Mouse (Mus musculus): ENCODE measurements around the gene Nutf2. TPM values are rescaled to one million over a fixed set of nuclear protein-coding genes. Genes with fewer than 3 reads are reported as not detected.
"Not testable (repeated sequence)": the region's sequence is repeated elsewhere in the genome, so short reads cannot be mapped to it uniquely, and the experiment has no call there.

The Nutf2 gene
- 10 to 100 TPM in 15 of 26 experiments, 1 to 10 TPM in 7, not detected in 4; 3.1 to 27.1 (median 13.1) TPM for total RNA-seq (2018; cell fraction: chromatin; rRNA removed)
- total RNA-seq (2018; cell fraction: cytosol; rRNA removed) = 10 to 100 TPM; 36.2 to 66.6 (median 50.1) TPM
- 10 to 100 TPM in 15 of 26 experiments, 1 to 10 TPM in 10, not detected in 1; 4.8 to 43.3 (median 14.3) TPM for total RNA-seq (2018; cell fraction: nucleus; rRNA removed)
- 53.1 to 154 TPM (median 76.1 TPM) in 3 replicates for polyA plus RNA-seq (2018)

DNA sequence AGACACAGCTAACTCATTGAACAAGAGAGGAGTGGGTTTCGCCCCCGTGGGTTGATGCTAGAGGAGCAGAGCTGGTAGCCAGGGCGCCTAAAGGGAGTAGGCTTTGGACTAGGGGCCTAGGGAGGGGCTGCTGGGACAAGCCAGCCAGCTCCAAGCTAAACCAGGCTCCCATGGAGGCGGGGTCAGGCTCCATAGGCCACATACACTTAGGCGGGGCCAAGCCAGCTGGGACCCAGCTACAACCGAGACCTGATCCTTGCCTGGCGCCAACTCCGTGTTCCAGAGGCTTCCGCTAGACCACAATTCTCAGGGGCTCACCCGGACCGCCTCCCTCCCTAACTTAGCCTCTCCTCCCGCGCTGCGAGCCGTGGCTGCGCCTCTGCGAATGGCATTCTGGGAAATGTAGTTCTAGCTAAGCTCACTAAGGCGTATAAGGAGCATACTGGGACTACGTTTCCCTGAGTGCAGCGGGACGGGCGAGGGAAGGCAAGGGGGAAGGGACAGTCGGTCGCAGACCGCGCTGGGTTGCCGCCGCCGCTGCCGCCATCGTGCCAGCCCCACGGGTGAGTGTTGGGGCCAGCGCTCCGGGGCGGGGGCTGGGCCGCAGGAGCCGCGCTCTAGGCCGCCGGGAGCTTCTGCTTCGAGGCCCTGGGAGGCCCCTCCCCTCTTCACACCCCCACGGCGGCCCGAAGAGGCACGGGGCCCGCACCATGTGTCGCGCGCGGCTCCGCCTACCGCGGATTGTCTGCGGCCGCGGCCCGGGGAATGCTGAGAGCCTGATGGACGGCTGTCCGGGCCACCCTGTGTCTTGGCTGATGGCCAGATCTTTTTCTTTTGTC lies at the start of gene Nutf2:
Nutf2 (plus strand) TSS at position 438 of the 839 bp plus-strand sequence.
- Histone ChIP-seq H3K36me3 (ENCODE audit: inconsistent target) (no peaks in the 10 kb centered on the region), H3K27ac (peak within 1 kb of the TSS; percentile 57), H3K4me3 (ENCODE audit: inconsistent target) (peak within 1 kb of the TSS; percentile 67), H3K79me2 (ENCODE audit: inconsistent target) (peaks cover 73% of the 10 kb centered on the region)
- 1% methylated on average over 55 of the region's 59 CpGs for WGBS (ENCODE audit: missing documents)

DNA sequence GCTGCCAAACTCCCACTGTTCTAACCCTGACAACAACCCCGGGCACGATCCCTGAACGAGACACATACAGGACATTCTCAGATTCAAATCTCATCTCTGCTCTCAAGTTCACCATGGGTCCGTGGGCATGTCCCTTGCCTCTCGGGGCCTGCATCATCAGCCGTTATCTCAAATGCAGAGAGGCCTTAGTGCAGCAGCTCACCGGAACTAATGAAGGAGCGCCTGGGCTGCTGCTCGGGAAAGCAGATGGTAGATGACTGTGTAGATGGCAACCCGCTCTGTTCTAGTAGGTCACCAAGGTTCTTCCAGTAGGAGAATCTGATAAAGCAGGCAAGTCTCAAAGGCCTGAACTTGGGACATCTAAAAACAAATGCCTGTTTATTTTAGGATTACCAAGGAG lies 49.3 kb upstream of the Nutf2 start:
- Histone ChIP-seq H3K4me3 (ENCODE audit: inconsistent target) (no peak overlapping the region), H3K27ac (no peak overlapping the region)
- WGBS (ENCODE audit: missing documents) = 98% methylated on average over 10 of the region's 10 CpGs

DNA sequence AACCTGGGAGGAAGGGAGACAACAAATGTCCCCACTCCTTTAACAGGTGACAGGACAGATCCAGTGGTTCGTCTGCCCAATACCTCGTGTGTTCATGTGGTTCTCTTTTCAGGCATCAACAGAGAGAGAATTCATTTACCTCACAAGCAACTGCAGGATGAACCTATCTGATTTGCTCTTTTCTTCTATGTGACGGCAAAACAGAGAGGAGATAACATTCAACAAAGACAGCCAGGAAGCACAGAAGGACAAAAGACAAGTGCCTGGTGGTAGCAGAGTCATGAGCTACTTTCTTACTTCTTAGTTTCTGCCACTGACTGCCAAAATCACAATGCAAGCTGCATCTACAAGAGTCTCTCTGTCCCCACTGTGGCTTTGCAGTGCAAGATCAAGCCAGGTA lies 48.8 kb upstream of the Nutf2 start:
- Histone ChIP-seq H3K27ac (no peak overlapping the region), H3K4me3 (ENCODE audit: inconsistent target) (no peak overlapping the region), H3K79me2 (ENCODE audit: inconsistent target) (peaks cover 99% of the 10 kb centered on the region), H3K36me3 (ENCODE audit: inconsistent target) (no peaks in the 10 kb centered on the region)
- WGBS (ENCODE audit: missing documents) = 94% methylated on average over 3 of the region's 3 CpGs

More for the DNA sequence above, 49.3 kb upstream of the Nutf2 start:
- Histone ChIP-seq H3K36me3 (ENCODE audit: inconsistent target) (no peaks in the 10 kb centered on the region), H3K79me2 (ENCODE audit: inconsistent target) (peaks cover 99% of the 10 kb centered on the region)

DNA sequence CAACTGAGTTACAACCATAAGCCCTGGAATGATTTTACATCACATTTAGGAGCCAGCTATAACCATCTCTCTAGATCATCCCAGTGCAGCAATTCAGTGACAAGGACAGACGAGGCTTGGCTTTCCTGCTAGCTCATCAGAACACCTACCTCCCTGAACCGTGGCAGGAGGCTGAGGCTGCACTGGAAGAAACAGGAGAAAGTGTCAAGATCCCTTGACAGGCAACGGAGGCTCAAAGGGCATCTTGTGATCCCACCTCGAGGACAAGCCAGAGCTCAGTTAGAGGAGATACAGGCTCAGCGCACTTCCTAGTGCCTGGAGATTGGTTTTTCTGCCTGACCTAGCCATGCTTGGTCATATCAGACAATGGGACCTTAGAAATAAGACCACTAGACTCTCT lies 47.9 kb upstream of the Nutf2 start:
- H3K79me2 ChIP-seq (ENCODE audit: inconsistent target) = peaks cover 98% of the 10 kb centered on the region
- WGBS (ENCODE audit: missing documents) = 91% methylated on average over 5 of the region's 5 CpGs
- no peak overlapping the region for H3K4me3 ChIP-seq (ENCODE audit: inconsistent target)
- no peak overlapping the region for H3K27ac ChIP-seq
- H3K36me3 ChIP-seq (ENCODE audit: inconsistent target) = no peaks in the 10 kb centered on the region

DNA sequence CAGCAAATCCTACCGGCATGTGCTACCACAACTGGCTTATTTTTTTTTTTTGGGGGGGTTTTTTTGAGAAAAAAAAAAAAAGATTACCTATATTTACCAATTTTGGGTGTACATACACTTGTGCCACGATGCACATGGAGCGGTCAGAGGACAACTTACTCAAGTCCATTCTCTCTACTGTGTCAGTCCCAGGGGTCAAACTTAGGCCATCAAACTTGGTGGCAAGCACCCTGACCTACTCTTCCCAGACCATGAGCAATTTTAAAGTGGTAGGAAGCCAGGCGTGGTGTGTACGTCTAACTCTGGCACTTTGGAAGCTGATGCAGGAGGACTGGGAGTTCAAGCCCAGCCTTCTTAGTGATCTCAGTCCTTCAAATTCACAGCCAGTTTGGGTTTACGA lies 47.1 kb upstream of the Nutf2 start:
- Histone ChIP-seq H3K79me2 (ENCODE audit: inconsistent target) (peaks cover 98% of the 10 kb centered on the region), H3K36me3 (ENCODE audit: inconsistent target) (no peaks in the 10 kb centered on the region), H3K4me3 (ENCODE audit: inconsistent target) (no peak overlapping the region), H3K27ac (no peak overlapping the region)
- 98% methylated on average over 6 of the region's 6 CpGs for WGBS (ENCODE audit: missing documents)

DNA sequence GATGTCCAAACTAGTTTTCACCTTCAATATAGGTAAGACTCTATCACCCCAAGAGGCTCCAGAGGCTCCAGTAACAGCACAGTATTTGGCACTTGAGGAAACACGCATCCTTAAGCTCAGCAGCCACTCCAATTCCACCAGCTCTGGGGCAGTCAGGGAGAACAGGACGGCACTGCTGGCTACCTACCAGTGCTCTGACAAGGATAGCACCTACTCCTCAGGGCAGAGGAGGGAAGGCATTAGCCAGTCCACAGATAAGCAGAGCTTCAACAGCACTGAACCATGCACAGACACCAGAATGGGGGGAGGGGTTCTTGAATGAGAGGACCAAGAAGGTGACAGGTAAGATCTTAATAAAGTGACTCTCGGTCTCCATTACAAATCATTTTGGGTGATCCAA lies 40.7 kb upstream of the Nutf2 start:
- H3K79me2 ChIP-seq (ENCODE audit: inconsistent target) = peaks cover 98% of the 10 kb centered on the region
- WGBS (ENCODE audit: missing documents) = 95% methylated on average over 3 of the region's 3 CpGs
- H3K4me3 ChIP-seq (ENCODE audit: inconsistent target) = no peak overlapping the region
- H3K27ac ChIP-seq = no peak overlapping the region
- H3K36me3 ChIP-seq (ENCODE audit: inconsistent target) = peaks cover 18% of the 10 kb centered on the region; the same call in 1 of the 2 replicates

DNA sequence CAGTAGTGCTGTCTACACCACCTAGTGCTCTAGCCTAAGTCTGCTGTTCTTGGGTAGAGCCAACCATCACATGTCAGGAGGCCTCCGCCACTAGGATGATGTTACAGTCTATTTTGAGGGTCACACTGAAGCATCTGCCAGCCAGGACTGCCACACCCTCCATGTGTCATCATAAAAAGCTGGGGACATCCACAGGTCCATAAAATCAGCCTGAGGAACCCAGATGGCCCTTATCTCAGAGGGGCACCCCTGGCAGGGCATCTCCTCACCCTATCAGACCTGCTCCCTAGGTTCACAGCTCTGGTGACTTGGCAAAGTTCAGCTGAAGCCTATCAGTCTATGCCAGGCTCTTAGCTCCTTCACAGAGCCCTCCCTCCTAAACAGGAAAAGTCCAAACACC lies 39.5 kb upstream of the Nutf2 start:
- Histone ChIP-seq H3K79me2 (ENCODE audit: inconsistent target) (peaks cover 94% of the 10 kb centered on the region), H3K36me3 (ENCODE audit: inconsistent target) (peaks cover 18% of the 10 kb centered on the region; the same call in 1 of the 2 replicates), H3K27ac (peak overlapping the region; percentile 42), H3K4me3 (ENCODE audit: inconsistent target) (no peak overlapping the region)
- WGBS (ENCODE audit: missing documents) = 100% methylated on average over 1 of the region's 1 CpGs

DNA sequence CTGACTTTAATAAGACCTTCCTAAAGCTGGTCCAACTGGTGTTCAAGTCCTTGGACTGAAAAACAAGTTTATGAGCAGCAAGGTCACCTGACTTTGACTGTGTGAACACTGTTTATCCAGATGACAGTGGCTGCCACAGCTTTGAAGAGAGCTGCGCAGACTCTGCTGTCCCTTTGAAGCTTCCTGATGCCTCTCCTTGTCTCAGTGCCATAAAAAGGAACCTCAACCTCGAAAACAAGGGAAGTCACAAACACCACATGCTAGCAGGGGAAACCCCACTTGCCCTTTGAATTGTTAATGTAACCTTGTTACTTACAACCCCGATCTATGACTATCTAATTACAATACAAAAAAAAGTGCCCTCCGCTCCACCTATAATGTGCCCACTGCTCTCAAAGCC lies 34.9 kb upstream of the Nutf2 start:
- peak overlapping the region; percentile 89 for H3K27ac ChIP-seq
- H3K4me3 ChIP-seq (ENCODE audit: inconsistent target) = peak overlapping the region; percentile 100
- peaks cover 61% of the 10 kb centered on the region for H3K79me2 ChIP-seq (ENCODE audit: inconsistent target)
- WGBS (ENCODE audit: missing documents) = 23% methylated on average over 4 of the region's 4 CpGs
- H3K36me3 ChIP-seq (ENCODE audit: inconsistent target) = peaks cover 17% of the 10 kb centered on the region; the same call in 1 of the 2 replicates

DNA sequence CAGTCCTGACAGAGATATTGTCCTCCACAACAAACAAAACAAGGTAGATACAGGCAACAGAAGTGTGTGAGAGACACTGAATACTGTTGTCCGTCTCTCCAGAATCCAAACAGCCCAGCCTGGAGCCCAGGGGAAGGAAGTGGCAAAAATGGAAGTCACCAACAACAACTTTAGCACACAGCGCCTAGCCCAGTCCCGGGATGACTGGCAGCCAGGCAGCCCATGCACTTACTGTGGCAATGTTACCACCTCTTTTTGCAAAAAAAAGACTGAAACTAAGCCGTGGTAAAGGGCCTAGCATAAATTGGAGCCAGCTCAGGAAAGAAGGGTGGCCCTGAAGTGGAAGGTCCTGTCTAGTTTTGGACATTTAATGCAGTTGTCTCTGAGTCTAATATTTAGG lies 34.0 kb upstream of the Nutf2 start:
- H3K4me3 ChIP-seq (ENCODE audit: inconsistent target) = peak overlapping the region; percentile 100
- WGBS (ENCODE audit: missing documents) = 6% methylated on average over 3 of the region's 4 CpGs
- H3K36me3 ChIP-seq (ENCODE audit: inconsistent target) = peaks cover 8% of the 10 kb centered on the region; the same call in 1 of the 2 replicates
- peak overlapping the region; percentile 89 for H3K27ac ChIP-seq
- peaks cover 53% of the 10 kb centered on the region for H3K79me2 ChIP-seq (ENCODE audit: inconsistent target)

DNA sequence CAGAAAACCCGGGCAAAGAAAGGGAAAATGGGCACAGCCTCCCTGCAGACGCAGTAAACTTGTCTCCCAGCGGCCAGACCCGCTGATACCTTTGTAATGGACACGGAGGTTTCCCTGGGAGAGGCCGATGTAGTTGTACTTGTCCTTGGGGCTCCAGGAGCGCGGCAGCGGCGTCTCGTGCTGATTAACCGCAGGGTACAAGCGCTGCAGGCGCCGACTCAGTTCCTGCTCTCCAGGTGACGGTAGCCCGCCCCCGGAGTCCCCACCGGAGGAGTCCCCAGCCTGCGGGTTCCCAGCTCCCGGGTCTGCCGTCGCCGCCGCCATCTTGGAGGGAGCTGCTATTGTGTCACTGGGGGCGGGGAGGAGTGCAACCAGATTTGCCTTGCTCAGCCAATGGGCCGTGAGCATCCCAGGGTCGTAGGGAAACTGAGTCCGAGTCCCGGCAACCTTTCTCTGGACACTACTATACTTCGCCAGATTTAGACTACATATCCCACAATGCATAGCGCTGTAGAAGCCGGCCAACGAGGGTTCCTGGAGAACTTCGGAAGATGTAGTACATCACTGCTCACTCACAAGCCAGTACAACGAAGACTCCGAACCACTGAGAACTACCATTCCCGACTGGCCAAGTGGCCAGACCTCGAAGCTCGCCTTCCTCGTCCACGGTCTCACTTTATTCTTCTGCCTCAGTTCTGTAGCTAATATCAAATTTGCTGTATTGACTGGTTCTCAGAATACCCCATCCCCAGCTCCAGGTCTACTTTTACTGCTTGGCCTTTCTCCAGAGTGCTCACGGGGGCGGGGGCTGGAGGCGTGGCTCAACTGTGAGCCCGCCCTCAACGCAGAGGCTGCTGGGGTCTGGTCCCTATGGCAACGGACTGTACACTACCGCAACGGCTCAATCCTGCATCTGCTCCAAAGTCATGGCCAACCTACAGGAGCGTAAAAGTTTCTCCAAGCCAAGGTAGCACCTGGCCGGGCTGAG lies 33.2 kb upstream of the Nutf2 start, which contains the start of the genes Ranbp10 and Tsnaxip1:
Ranbp10 (minus strand) TSS at position 490 of the 988 bp plus-strand sequence.
Tsnaxip1 (plus strand) TSS at position 871 of the 988 bp plus-strand sequence.
- WGBS (ENCODE audit: missing documents) = under 1% methylated on average over 52 of the region's 52 CpGs
- Histone ChIP-seq H3K4me3 (ENCODE audit: inconsistent target) (peak within 1 kb of the TSS; percentile 100), H3K79me2 (ENCODE audit: inconsistent target) (peaks cover 45% of the 10 kb centered on the region), H3K27ac (peak within 1 kb of the TSS; percentile 89), H3K36me3 (ENCODE audit: inconsistent target) (0 out of 2 replicates have a peak, but pooled peaks cover 3% of the 10 kb centered on the region)

DNA sequence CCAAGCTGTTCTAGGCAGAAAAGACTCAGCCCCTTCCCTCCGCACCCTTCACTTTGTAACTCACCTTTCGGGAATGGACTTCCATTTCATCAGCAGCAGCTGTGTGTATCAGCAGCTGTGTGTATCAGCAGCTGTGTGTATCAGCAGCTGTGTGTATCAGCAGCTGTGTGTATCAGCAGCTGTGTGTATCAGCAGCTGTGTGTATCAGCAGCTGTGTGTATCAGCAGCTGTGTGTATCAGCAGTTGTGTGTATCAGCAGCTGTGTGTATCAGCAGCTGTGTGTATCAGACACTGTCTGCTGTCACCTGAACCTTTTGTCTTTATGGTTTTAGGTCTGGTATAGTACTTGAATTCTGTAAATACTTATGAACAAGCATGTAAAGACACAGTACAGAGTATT lies 26.6 kb upstream of the Nutf2 start:
- not testable (repeated sequence) for H3K4me3 ChIP-seq (ENCODE audit: inconsistent target); H3K36me3 ChIP-seq (ENCODE audit: inconsistent target); H3K79me2 ChIP-seq (ENCODE audit: inconsistent target); H3K27ac ChIP-seq
- WGBS (ENCODE audit: missing documents) = 92% methylated on average over 2 of the region's 2 CpGs

DNA sequence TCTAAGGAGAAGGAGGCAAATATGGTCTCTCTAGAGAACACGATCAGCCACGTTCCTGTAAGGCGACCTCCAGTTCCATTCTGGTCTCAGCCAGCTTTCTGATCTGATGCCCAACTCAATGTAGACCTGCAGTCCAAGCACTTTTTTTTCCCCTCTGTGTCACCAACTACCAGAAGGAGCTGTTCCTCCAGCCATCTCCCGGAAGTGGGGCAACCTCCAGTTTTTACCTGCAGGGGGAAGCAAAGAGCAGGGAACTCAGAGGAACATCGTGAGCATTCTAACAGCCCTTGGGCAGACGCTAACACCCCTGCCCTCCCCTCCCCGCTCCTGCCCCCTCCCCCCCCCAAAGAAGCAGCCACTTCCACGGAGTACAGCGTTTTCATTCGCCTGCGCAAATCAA lies 25.1 kb upstream of the Nutf2 start:
- H3K4me3 ChIP-seq (ENCODE audit: inconsistent target) = no peak overlapping the region
- no peaks in the 10 kb centered on the region for H3K79me2 ChIP-seq (ENCODE audit: inconsistent target)
- H3K27ac ChIP-seq = no peak overlapping the region
- 30% methylated on average over 8 of the region's 11 CpGs for WGBS (ENCODE audit: missing documents)
- H3K36me3 ChIP-seq (ENCODE audit: inconsistent target) = no peaks in the 10 kb centered on the region

DNA sequence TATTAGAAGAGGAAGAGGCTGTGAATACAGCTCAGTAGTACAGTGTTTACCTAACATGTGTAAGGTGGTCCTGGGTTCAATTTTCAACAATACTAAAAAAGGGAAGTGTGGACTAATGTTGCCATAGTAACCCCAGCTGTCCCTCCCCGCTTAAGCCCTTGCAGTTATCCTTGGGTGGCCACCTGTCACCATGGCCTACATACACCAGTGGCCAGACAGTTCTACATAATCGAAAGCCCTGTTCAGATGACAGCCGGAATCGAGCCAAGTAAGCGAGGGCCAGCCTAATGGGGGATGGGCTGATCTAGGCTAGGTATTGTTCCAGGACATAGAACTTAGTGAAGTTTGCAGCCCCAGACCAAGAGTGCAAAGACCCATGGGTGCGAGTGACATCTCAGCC lies 23.4 kb upstream of the Nutf2 start:
- 79% methylated on average over 6 of the region's 6 CpGs for WGBS (ENCODE audit: missing documents)
- Histone ChIP-seq H3K27ac (no peak overlapping the region), H3K36me3 (ENCODE audit: inconsistent target) (no peaks in the 10 kb centered on the region), H3K4me3 (ENCODE audit: inconsistent target) (no peak overlapping the region), H3K79me2 (ENCODE audit: inconsistent target) (no peaks in the 10 kb centered on the region)

DNA sequence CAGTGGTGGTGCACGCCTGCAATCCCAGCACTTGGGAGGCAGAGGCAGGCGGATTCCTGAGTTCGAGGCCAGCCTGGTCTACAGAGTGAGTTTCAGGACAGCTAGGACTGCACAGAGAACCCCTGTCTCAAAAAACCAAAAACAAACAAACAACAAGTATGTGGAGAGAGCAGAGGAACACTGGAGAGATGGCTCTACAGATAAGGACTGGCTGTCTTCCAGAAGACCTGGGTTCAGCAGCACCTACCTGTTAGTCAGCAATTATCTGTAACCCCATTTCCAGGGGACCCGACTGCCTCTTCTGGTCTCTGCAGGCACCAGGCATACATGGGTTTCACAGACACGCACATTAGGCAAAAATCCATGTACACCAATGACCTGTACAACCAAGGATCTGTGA lies 21.2 kb upstream of the Nutf2 start:
- peaks cover 5% of the 10 kb centered on the region; the same call in 1 of the 2 replicates for H3K36me3 ChIP-seq (ENCODE audit: inconsistent target)
- WGBS (ENCODE audit: missing documents) = 72% methylated on average over 5 of the region's 5 CpGs
- H3K79me2 ChIP-seq (ENCODE audit: inconsistent target) = no peaks in the 10 kb centered on the region
- H3K4me3 ChIP-seq (ENCODE audit: inconsistent target) = no peak overlapping the region
- H3K27ac ChIP-seq = no peak overlapping the region

Measured in macrophage (primary cell).